Mouse (Mus musculus) E14TG2a.4 (cell line): ENCODE data around the gene Fam71b.

Experiments
- CTCF ChIP-seq: conservative IDR thresholded peaks from 2 replicates; pipeline ENCODE4 v1.5.1; 2014; ENCODE audit warnings: low read length
- NANOG ChIP-seq: IDR thresholded peaks from 2 replicates; pipeline ENCODE4 v1.6.1; 2014; ENCODE audit warnings: borderline replicate concordance, low read length, mixed read lengths

GRCm38 (mm10) chr11:46431129-46431528 lies 34.8 kb downstream of the Fam71b start:
- TF ChIP-seq CTCF (peak; percentile 71), NANOG (no peak)
